Mouse (Mus musculus) CD4-positive helper T cell, adult 2 months (primary cell): ENCODE measurements at regions not wholly inside any gene's neighbourhood (a gene's known extent, or its start where the extent isn't known, plus 50 kb on each side); places are given as distances from the start of the nearest gene placed in this dataset.

Experiments used
- DNase-seq: peaks from one replicate; pipeline ENCODE4 v3.0.0-alpha.2; 2012; ENCODE audit warnings: low read depth, missing footprints, low spot score

DNA sequence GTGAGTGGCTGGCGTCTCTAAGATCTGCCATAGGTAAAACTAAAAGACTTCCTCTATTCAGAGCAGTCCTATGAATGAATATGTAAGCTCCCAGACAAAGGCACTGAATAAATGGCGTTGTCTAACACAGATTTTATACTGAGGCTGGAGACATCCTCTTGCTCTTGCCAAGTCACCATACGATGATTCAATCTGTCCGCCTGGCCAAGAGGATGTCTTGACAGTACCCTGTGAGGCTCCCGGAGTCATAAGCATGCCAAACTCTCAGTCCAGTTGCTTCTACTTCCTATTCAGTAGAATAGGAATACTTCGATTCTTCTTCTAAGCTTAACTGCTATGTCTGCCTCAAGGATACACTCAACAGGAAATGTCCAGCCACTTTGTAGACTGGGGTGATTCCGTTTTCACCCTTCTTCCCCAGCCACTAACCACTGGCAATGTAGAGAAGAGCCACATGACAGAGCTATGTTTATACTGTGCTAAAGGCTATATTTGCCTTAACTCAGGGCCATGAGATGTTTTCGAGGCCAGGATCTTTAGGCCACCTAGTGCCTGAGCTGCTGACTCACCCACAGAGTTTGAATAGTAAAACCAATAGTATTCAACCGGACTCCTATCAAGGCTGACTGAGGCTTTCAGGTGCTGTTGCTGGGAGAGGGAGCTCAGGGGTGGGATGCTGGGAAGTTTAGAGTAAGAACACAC lies 188.7 kb upstream of the Atp5g3 start:
- no peak for DNase-seq

DNA sequence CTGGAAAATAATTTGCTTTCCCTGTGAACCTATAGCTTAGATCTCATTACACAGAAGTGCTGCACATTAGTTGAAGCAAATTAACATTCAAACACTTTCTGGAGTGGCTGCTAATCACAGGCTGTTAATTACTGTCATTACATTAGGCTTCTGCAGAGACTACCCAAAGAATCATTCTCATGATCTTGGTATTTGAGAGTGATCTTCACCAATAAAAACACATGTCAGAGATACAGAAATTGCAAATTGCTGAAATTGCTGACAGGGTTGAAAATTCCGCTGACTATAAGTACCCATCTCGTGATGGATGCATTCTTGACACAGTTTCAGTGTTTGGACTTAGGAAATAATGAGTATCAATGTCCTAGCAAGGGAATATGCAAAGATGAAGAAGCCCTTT lies 185.7 kb upstream of the Atp5g3 start:
- DNase-seq: no peak

DNA sequence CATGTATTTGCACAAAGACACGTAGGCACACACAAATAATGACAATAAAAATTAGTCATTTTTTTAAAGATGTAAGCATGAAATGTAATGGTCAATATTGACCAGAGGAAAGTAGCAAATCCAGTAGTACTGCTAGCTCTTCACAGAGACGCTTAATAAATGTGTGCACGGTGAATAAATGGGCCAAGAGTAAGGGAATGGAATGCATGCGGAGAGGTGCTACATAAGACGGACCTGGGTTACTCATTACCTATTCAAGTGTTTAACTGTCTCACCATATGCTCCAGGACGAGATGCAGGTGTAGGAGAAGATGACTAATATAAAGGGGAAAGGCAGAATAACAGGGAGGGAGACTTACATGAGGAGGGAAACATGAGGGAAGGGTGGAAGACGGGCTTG lies 182.4 kb upstream of the Atp5g3 start:
- no peak for DNase-seq

GRCm38 (mm10) chr2:74087375-74087774 lies 176.2 kb upstream of the Atp5g3 start:
- DNase-seq: no peak

DNA sequence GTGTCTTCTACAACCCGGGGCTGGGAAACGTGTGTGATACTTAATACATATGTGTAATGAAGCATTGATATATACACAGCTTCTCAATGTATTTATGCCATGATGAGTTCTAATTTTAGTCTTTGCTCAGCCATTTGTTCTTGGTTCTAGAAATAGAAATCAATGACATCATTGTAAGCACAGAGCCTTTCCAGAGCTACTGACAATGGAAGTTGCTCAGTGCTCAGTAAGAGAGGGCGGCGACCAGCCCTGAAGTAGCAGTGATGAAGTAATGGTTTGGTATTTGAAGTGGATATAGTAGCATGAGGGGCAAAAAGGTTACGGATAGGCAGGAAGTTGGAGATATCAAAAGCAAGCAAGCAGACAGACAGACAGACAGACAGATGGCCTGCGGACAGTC lies 173.8 kb upstream of the Atp5g3 start:
- no peak for DNase-seq

DNA sequence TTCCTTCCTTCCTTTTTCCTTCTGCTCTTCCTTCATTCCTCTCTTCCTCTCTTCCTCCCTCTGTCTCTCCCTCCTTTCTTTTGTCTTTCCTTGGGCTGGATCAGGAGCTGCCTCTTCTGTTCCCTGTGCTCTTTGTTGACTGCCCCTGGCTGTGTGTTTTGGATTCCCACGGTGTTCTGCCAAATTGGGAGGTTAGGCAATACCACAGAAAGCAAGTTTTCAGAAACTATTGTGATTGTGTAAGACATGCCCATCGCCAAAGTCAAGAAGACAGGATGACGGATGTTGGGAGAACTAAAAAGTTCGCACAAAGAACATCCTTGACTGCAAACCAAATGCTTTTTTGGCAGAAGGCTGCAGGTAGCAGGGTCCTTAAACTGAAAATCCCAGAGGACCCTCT lies 165.6 kb upstream of the Atp5g3 start:
- DNase-seq: no peak

DNA sequence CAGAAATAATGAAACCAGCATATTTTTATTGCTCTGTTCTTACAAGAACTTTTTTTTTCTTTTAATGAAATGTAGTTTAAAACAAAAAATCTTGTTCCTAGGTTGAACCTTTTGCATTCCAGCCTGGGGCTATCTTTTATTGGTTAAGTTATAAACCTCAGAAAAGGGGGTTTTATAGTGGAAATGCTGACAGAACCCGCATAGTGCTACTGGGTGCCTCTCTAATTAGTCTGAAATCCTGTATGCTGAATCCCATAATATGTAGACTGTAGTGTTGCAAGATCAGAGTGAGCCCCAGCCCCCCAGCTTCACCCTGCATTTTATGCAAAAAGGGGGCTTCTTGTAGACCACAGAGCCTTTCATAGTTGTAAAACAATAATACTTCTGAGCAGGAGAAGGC lies 164.4 kb upstream of the Atp5g3 start:
- no peak for DNase-seq

GRCm38 (mm10) chr2:74073396-74073795 lies 162.3 kb upstream of the Atp5g3 start:
- no peak for DNase-seq

DNA sequence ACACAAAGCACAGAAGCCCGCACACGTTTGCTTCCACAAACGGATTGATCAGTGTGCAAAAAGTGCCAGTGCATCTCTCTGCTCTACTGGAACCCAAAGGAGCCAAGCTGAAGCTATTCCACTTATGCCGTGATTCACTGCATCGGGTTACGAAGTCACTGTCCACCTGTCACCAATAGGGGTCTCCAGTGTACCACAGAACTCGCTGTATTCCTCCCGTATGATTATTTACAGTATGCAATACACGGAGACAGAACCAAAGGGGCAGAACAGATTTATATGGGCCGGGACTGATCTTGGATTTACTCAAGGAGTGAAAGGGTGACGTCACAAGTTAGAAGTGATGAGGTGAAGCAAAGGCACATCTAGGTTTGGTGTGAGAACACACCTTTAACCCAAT lies 155.5 kb upstream of the Atp5g3 start:
- peak; percentile 21 for DNase-seq

DNA sequence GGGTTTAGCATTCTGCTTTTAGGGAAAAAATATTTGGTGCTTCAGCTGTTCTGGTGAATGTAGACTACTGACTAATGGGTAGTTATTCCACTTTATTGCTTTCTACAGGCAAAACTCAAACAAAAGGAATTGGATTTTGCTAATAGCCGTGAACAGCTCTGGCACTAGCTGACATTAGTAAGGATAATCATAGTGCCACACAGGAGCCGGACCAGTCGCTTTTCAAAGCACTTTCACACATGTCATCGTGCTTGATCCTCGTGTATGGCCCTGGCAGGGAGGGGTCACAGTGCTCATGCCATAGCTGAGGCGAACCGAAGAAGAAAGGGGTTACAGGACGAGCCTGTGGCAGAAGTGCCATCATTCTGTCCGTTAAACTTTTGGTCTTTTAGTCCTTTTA lies 153.2 kb upstream of the Atp5g3 start:
- no peak for DNase-seq

GRCm38 (mm10) chr2:74063777-74064176 lies 152.7 kb upstream of the Atp5g3 start:
- no peak for DNase-seq

GRCm38 (mm10) chr2:74063302-74063701 lies 152.2 kb upstream of the Atp5g3 start:
- no peak for DNase-seq

- no peak for DNase-seq
Observed at GRCm38 (mm10) chr2:74042430-74042829, 131.3 kb upstream of the Atp5g3 start.

GRCm38 (mm10) chr2:74039580-74039979 lies 128.5 kb upstream of the Atp5g3 start:
- no peak for DNase-seq

DNA sequence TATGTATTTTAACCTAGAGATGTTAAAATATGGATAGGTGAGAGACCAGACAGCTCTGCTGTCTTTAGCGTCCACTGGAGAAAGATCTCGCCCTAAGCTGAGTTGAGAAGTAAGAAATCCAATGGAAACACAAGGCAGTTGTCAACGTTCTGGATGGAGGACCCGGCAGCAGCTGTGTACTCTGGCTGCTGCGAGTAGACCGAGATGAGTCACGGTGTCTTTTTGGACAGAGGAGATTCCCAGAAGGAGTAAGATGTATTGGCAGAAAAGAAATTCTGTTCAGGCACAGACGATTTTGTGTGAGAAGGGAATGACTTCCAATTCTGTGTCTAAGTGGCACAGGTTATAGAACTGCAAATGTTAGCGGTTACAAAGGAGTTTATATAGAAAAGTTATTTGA lies 124.9 kb upstream of the Atp5g3 start:
- no peak for DNase-seq

DNA sequence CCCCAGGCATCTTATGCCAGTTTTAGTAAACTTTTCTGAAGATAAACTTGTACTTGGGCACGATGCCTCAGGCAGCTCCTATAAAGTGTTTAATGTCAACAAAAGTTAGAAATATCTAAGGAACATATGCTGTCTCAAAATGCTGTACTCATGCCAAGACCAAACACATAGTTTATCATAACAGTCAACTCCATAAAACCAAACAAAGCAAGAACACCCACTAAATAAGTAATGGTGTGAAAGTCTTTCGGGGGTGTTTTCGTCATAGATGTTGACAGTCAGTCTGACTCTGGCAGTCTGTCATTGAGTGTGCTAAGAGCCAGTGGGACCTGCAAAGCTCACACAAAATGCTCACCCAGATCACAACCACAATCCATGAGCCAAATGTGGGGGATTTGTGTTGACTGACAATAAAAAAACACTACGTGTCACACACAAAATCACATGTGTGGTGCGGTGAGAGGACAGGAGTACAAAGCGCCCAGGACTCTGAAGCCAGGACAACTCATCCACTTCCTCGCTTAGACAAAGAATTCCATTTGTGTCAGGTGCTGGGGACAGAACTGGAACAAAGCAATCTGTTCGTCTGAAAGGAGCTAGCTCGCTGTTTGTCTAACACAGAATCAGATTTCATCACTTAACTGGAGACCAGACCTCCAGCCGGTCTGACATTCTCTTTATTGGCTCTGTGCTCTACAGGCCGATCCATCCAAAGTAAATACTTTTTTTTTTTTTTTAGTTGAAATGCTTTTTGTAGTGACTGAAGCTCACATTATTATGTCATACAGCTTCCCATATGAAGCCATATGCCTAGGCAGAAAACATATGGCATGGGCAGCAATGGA lies 121.3 kb upstream of the Atp5g3 start:
- DNase-seq: no peak

DNA sequence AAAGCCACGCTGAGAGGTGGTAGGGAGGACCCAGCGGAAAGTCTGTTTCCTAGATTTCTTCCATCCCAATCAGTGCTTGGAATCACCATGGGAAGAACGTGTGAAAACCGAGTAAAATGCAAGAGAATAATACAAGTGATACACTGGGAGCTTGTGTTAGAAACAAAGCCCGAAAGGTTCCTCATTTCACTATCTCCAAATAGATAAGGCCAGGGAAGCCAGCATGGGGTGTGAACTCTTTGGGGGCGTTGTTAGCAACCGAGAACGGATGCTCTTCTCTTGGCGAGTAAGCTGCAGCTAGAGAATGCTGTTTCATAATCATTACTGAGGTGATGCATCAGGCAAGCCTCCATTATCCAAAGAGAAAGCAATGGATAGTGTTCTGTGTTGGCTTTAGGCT lies 118.8 kb upstream of the Atp5g3 start:
- DNase-seq: no peak

GRCm38 (mm10) chr2:74027404-74028104 lies 116.4 kb upstream of the Atp5g3 start:
- DNase-seq: no peak

DNA sequence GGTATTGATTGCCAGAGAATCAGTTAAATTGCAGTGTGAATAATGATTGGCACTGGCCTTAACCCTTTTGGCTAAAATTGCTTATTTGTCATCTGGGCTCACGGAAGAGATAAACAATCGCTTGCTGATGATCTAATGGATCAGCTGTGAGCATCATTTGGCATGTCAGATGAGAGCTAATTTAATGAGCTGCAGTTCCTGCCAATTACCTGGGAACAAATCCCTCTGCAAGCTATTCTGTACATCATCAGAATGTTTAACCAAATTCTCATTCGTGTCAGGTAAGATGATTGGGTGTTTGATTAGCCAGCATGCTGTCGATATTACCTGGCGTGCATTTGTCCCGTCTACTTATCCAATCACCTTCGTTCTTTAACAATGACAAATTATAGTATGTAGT lies 104.0 kb upstream of the Atp5g3 start:
- DNase-seq: no peak

GRCm38 (mm10) chr2:74014201-74014600 lies 103.1 kb upstream of the Atp5g3 start:
- DNase-seq: no peak

GRCm38 (mm10) chr2:73998531-73998930 lies 87.4 kb upstream of the Atp5g3 start:
- no peak for DNase-seq

DNA sequence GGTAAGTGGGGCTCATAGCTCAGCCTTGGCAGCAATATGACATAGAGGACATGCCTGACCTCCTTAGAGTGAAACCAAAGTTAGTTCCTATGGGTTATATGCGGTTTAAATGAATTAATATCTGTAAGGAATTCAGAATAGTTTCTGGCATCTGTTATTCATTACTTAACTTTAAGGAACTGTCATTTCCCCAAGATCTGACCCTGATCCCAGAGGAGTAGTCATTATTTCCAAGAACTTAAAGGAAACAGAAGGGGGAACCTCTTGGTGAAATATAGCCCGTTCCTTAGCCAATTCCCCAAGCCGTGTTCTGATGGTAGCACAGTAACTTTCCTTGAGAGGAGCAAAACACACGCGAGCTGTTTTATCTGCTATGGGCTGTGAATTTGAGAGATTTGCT lies 85.9 kb upstream of the Atp5g3 start:
- no peak for DNase-seq

- no peak for DNase-seq
Observed at GRCm38 (mm10) chr2:73991818-73992217, 80.7 kb upstream of the Atp5g3 start.
